Mouse (Mus musculus) hindbrain, embryonic 13.5 days (tissue): ENCODE results near the gene Slc4a3. TPM values are rescaled to one million over a fixed set of nuclear protein-coding genes. Genes with fewer than 3 reads are reported as not detected.

ENCODE experiments used
- ATAC-seq: fragments of 200-750 bp; cut with Nextera tagmentation; 2 replicates; pipeline ENCODE4 v1.8.0; 2017; ENCODE audit warnings: moderate TSS enrichment; ENCODE audit not compliant: low FRiP score
- H3K27ac ChIP-seq: fragments of 300-500 bp; sonication (generic); 2 replicates; pipeline ENCODE4 v1.5.1; 2015; ENCODE audit warnings: inconsistent platforms, mild to moderate bottlenecking, moderate library complexity
- H3K27me3 ChIP-seq: fragments of 300-500 bp; sonication (generic); 2 replicates; pipeline ENCODE4 v1.6.1; 2015; ENCODE audit warnings: mild to moderate bottlenecking, inconsistent platforms
- H3K36me3 ChIP-seq: fragments of 300-500 bp; sonication (generic); 2 replicates; pipeline ENCODE4 v1.6.1; 2015; ENCODE audit warnings: mild to moderate bottlenecking, inconsistent platforms
- H3K4me1 ChIP-seq: fragments of 300-500 bp; sonication (generic); replicated peaks from 2 replicates; pipeline ENCODE4 v1.6.1; 2015; ENCODE audit warnings: inconsistent platforms
- H3K4me2 ChIP-seq: fragments of 300-500 bp; sonication (generic); 2 replicates; pipeline ENCODE4 v1.6.1; 2015; ENCODE audit warnings: inconsistent platforms, mild to moderate bottlenecking, moderate library complexity
- H3K4me3 ChIP-seq: fragments of 300-500 bp; sonication (generic); 2 replicates; pipeline ENCODE4 v1.5.1; 2015; ENCODE audit warnings: mild to moderate bottlenecking, inconsistent platforms
- H3K9ac ChIP-seq: fragments of 300-500 bp; sonication (generic); 2 replicates; pipeline ENCODE4 v1.6.1; 2015; ENCODE audit warnings: mild to moderate bottlenecking, inconsistent platforms
- H3K9me3 ChIP-seq: fragments of 300-500 bp; sonication (generic); 2 replicates; pipeline ENCODE4 v1.6.1; 2016; ENCODE audit warnings: inconsistent platforms
- WGBS: fragments of 180-500 bp; shearing (Covaris S2); methylation state at CpG from one replicate; pipeline ENCODE4 v1.1.7; 2015; 5-methylcytosine and 5-hydroxymethylcytosine counted together
- polyA plus RNA-seq: library from polyadenylated mRNA; unstranded; fragments of >200 nt; fragmentation: Nextera tagmentation; extraction: Ambion mirVana; gene quantifications from 2 replicates; pipeline ENCODE4 v1.2.1, GENCODE M21; 2015

Gene Slc4a3
- polyA plus RNA-seq, 1 experiment from 2014 or later = 50.4 TPM

GRCm38 (mm10) chr1:75593956-75594355 is 47.9 kb downstream of the Slc4a3 start:
- H3K4me1 ChIP-seq = peaks cover 14% of the 10 kb centered on the region
- H3K4me2 ChIP-seq = no peak overlapping the region
- H3K9ac ChIP-seq = no peak overlapping the region
- no peaks in the 10 kb centered on the region for H3K36me3 ChIP-seq
- no peak overlapping the region for H3K4me3 ChIP-seq
- 93% methylated on average over 7 of the region's 7 CpGs for WGBS
- no peaks in the 10 kb centered on the region for H3K9me3 ChIP-seq
- H3K27ac ChIP-seq = peak overlapping the region; percentile 53; the same call in 1 of the 2 replicates
- no peak for ATAC-seq
- peaks cover 6% of the 10 kb centered on the region; the same call in 1 of the 2 replicates for H3K27me3 ChIP-seq

- Histone ChIP-seq H3K27me3 (peaks cover 9% of the 10 kb centered on the region), H3K4me2 (no peak overlapping the region), H3K4me1 (peaks cover 6% of the 10 kb centered on the region; the same call in 1 of the 2 replicates), H3K9me3 (no peaks in the 10 kb centered on the region), H3K9ac (no peak overlapping the region), H3K27ac (peak overlapping the region; percentile 53), H3K36me3 (no peaks in the 10 kb centered on the region), H3K4me3 (no peak overlapping the region)
- 53% methylated on average over 9 of the region's 9 CpGs for WGBS
- no peak for ATAC-seq
These were observed 48.8 kb downstream of the Slc4a3 start for GRCm38 (mm10) chr1:75594836-75595235.

GRCm38 (mm10) chr1:75595930-75596329 is 49.9 kb downstream of the Slc4a3 start:
- Histone ChIP-seq H3K9me3 (no peaks in the 10 kb centered on the region), H3K27me3 (peaks cover 17% of the 10 kb centered on the region), H3K27ac (no peak overlapping the region), H3K9ac (no peak overlapping the region), H3K4me1 (peaks cover 6% of the 10 kb centered on the region; the same call in 1 of the 2 replicates), H3K4me2 (no peak overlapping the region), H3K4me3 (no peak overlapping the region), H3K36me3 (no peaks in the 10 kb centered on the region)
- WGBS = 81% methylated on average over 3 of the region's 3 CpGs
- no peak for ATAC-seq

- no peak overlapping the region for H3K9ac ChIP-seq
- H3K27me3 ChIP-seq = peaks cover 19% of the 10 kb centered on the region
- no peak overlapping the region for H3K27ac ChIP-seq
- H3K4me1 ChIP-seq = peaks cover 13% of the 10 kb centered on the region
- no peak overlapping the region for H3K4me3 ChIP-seq
- ATAC-seq = no peak
- no peaks in the 10 kb centered on the region for H3K9me3 ChIP-seq
- H3K4me2 ChIP-seq = no peak overlapping the region
- WGBS = 98% methylated on average over 2 of the region's 2 CpGs
- H3K36me3 ChIP-seq = no peaks in the 10 kb centered on the region
These were observed 50.8 kb downstream of the Slc4a3 start for GRCm38 (mm10) chr1:75596906-75597305.

- no peak overlapping the region for H3K27ac ChIP-seq
- H3K9ac ChIP-seq = no peak overlapping the region
- H3K4me3 ChIP-seq = no peak overlapping the region
- H3K4me1 ChIP-seq = peaks cover 13% of the 10 kb centered on the region
- H3K36me3 ChIP-seq = no peaks in the 10 kb centered on the region
- H3K4me2 ChIP-seq = no peak overlapping the region
- peaks cover 18% of the 10 kb centered on the region for H3K27me3 ChIP-seq
- no peak for ATAC-seq
- no peaks in the 10 kb centered on the region for H3K9me3 ChIP-seq
These were observed 51.6 kb downstream of the Slc4a3 start for GRCm38 (mm10) chr1:75597622-75598021.

GRCm38 (mm10) chr1:75601738-75602137 is 55.7 kb downstream of the Slc4a3 start:
- no peak overlapping the region for H3K4me2 ChIP-seq
- no peak overlapping the region for H3K9ac ChIP-seq
- H3K4me1 ChIP-seq = peaks cover 12% of the 10 kb centered on the region
- H3K9me3 ChIP-seq = no peaks in the 10 kb centered on the region
- H3K27ac ChIP-seq = no peak overlapping the region
- no peak overlapping the region for H3K4me3 ChIP-seq
- H3K27me3 ChIP-seq = peaks cover 18% of the 10 kb centered on the region
- no peaks in the 10 kb centered on the region for H3K36me3 ChIP-seq
- no peak for ATAC-seq
- WGBS = 9% methylated on average over 11 of the region's 12 CpGs

- 85% methylated on average over 7 of the region's 7 CpGs for WGBS
- H3K27ac ChIP-seq = peak overlapping the region; percentile 62; the same call in 1 of the 2 replicates
- no peak for ATAC-seq
These were observed 57.5 kb downstream of the Slc4a3 start for GRCm38 (mm10) chr1:75603584-75603983.

GRCm38 (mm10) chr1:75608225-75608624 is 62.2 kb downstream of the Slc4a3 start:
- 93% methylated on average over 7 of the region's 7 CpGs for WGBS

More at GRCm38 (mm10) chr1:75603584-75603983, 57.5 kb downstream of the Slc4a3 start:
- Histone ChIP-seq H3K4me3 (no peak overlapping the region), H3K4me1 (peaks cover 12% of the 10 kb centered on the region), H3K9ac (no peak overlapping the region), H3K36me3 (no peaks in the 10 kb centered on the region), H3K27me3 (peaks cover 18% of the 10 kb centered on the region), H3K9me3 (no peaks in the 10 kb centered on the region), H3K4me2 (no peak overlapping the region)

GRCm38 (mm10) chr1:75608625-75609263 is 62.7 kb downstream of the Slc4a3 start:
- ATAC-seq = no peak
- peaks cover 19% of the 10 kb centered on the region; the same call in 1 of the 2 replicates for H3K4me1 ChIP-seq
- peak overlapping the region; percentile 30; the same call in 1 of the 2 replicates for H3K27ac ChIP-seq
- no peaks in the 10 kb centered on the region for H3K9me3 ChIP-seq
- H3K4me2 ChIP-seq = no peak overlapping the region
- H3K27me3 ChIP-seq = no peaks in the 10 kb centered on the region
- no peaks in the 10 kb centered on the region for H3K36me3 ChIP-seq
- H3K4me3 ChIP-seq = no peak overlapping the region
- WGBS = 74% methylated on average over 11 of the region's 11 CpGs
- no peak overlapping the region for H3K9ac ChIP-seq

More at GRCm38 (mm10) chr1:75608225-75608624, 62.2 kb downstream of the Slc4a3 start:
- H3K9me3 ChIP-seq = no peaks in the 10 kb centered on the region
- H3K27me3 ChIP-seq = no peaks in the 10 kb centered on the region
- no peak overlapping the region for H3K9ac ChIP-seq
- H3K27ac ChIP-seq = peak overlapping the region; percentile 30; the same call in 1 of the 2 replicates
- H3K4me2 ChIP-seq = no peak overlapping the region
- H3K4me3 ChIP-seq = no peak overlapping the region
- ATAC-seq = no peak
- H3K36me3 ChIP-seq = no peaks in the 10 kb centered on the region
- peaks cover 23% of the 10 kb centered on the region; the same call in 1 of the 2 replicates for H3K4me1 ChIP-seq

GRCm38 (mm10) chr1:75609264-75609662 is 63.2 kb downstream of the Slc4a3 start:
- ATAC-seq = no peak
- no peaks in the 10 kb centered on the region for H3K27me3 ChIP-seq
- 0 out of 2 replicates have a peak overlapping the region, but pooled peaks have one; percentile 2 for H3K27ac ChIP-seq
- H3K36me3 ChIP-seq = no peaks in the 10 kb centered on the region
- H3K4me3 ChIP-seq = no peak overlapping the region
- H3K9ac ChIP-seq = no peak overlapping the region
- H3K4me2 ChIP-seq = no peak overlapping the region
- H3K4me1 ChIP-seq = peaks cover 19% of the 10 kb centered on the region; the same call in 1 of the 2 replicates
- WGBS = 75% methylated on average over 9 of the region's 9 CpGs
- H3K9me3 ChIP-seq = no peaks in the 10 kb centered on the region

- ATAC-seq = no peak
- H3K27me3 ChIP-seq = no peaks in the 10 kb centered on the region
- H3K4me3 ChIP-seq = no peak overlapping the region
- WGBS = 29% methylated on average over 8 of the region's 8 CpGs
- H3K36me3 ChIP-seq = no peaks in the 10 kb centered on the region
- no peaks in the 10 kb centered on the region for H3K9me3 ChIP-seq
- peaks cover 19% of the 10 kb centered on the region; the same call in 1 of the 2 replicates for H3K4me1 ChIP-seq
- H3K27ac ChIP-seq = peak overlapping the region; percentile 41
- no peak overlapping the region for H3K9ac ChIP-seq
- H3K4me2 ChIP-seq = no peak overlapping the region
These were observed 64.5 kb downstream of the Slc4a3 start for GRCm38 (mm10) chr1:75610553-75610952.
